7 mouse cellular contexts compared by ENCODE assay signal in genomic region chr4:10874718-10875121, GRCm38 (mm10). TPM values are rescaled to one million over a fixed set of nuclear protein-coding genes. Genes with fewer than 3 reads are reported as not detected.
DNase-seq lines count a peak whose midpoint lies in the region; ATAC-seq and TF ChIP-seq lines count a peak whose summit lies in the region.

No protein-coding gene starts in this region.

- DNase-seq in ES-E14 (ENCODE audit: low read depth, low spot score) = no peak
- DNase-seq in adrenal gland, adult 2 months = peak; percentile 81
- peak; percentile 75 for DNase-seq in embryonic facial prominence, embryonic 14.5 days (ENCODE audit: low spot score)
- peak; percentile 66 to 78 for DNase-seq in kidney, postnatal 4 days

- H3K9me3 ChIP-seq in ES-E14 (ENCODE audit: control insufficient read depth, insufficient read depth, low read depth, low read length) = no peaks in the 10 kb centered on the region
- H3K9me3 ChIP-seq in embryonic facial prominence, embryonic 14.5 days (ENCODE audit: control insufficient read depth, low read length) = no peaks in the 10 kb centered on the region
- H3K9me3 ChIP-seq in heart, embryonic 13.5 days = no peaks in the 10 kb centered on the region
- no peaks in the 10 kb centered on the region for H3K9me3 ChIP-seq in lung, embryonic 15.5 days

- ATAC-seq in embryonic facial prominence, embryonic 14.5 days (ENCODE audit: low read depth) = peak; percentile 81
- peak; percentile 75 for ATAC-seq in heart, embryonic 13.5 days (ENCODE audit: extremely low read depth, insufficient number of reproducible peaks, low FRiP score, low TSS enrichment)
- peak; percentile 84 for ATAC-seq in lung, embryonic 15.5 days (ENCODE audit: borderline replicate concordance, extremely low read depth, low FRiP score, low TSS enrichment)

- TF ChIP-seq POLR2A in olfactory bulb, adult 2 months (IDR thresholded peaks at IDR 0.05; ENCODE audit: insufficient read depth, low read depth, low read length) = no peak

- in situ Hi-C loops in ES-E14 (cut with MboI; ENCODE audit: low sequenced_read_pairs in 2 of 2, unreplicated experiment in 2 of 2) = no loop called here

- H3K4me2 ChIP-seq in embryonic facial prominence, embryonic 14.5 days (ENCODE audit: low read depth, low read length) = peak overlapping the region; percentile 71
- H3K4me2 ChIP-seq in heart, embryonic 13.5 days = peak overlapping the region; percentile 79
- H3K4me2 ChIP-seq in lung, embryonic 15.5 days = peak overlapping the region; percentile 73

- H3K27me3 ChIP-seq in embryonic facial prominence, embryonic 14.5 days (replicated peaks; ENCODE audit: control insufficient read depth, insufficient read depth, low read length) = no peaks in the 10 kb centered on the region
- H3K27me3 ChIP-seq in heart, embryonic 13.5 days (replicated peaks) = no peaks in the 10 kb centered on the region
- no peaks in the 10 kb centered on the region for H3K27me3 ChIP-seq in lung, embryonic 15.5 days

- 0 out of 2 replicates have a peak overlapping the region, but pooled peaks have one; percentile 3 for H3K27ac ChIP-seq in ES-E14 (ENCODE audit: insufficient read depth, low read depth, low read length, poor library complexity, severe bottlenecking)
- peak overlapping the region; percentile 100 for H3K27ac ChIP-seq in embryonic facial prominence, embryonic 14.5 days (replicated peaks; ENCODE audit: low read depth, low read length)
- peak overlapping the region; percentile 99 for H3K27ac ChIP-seq in heart, embryonic 13.5 days (replicated peaks)
- H3K27ac ChIP-seq in lung, embryonic 15.5 days = peak overlapping the region; percentile 99
- peak overlapping the region; percentile 23 for H3K27ac ChIP-seq in olfactory bulb, adult 2 months (ENCODE audit: insufficient read depth, low read depth, low read length)

- H3K9ac ChIP-seq in ES-E14 (ENCODE audit: insufficient read depth, low read depth, low read length, poor library complexity, severe bottlenecking) = peak overlapping the region; percentile 84
- peak overlapping the region; percentile 92 for H3K9ac ChIP-seq in embryonic facial prominence, embryonic 14.5 days (ENCODE audit: low read depth, low read length)
- peak overlapping the region; percentile 94 for H3K9ac ChIP-seq in heart, embryonic 13.5 days
- peak overlapping the region; percentile 89 for H3K9ac ChIP-seq in lung, embryonic 15.5 days

- no peaks in the 10 kb centered on the region for H3K36me3 ChIP-seq in ES-E14 (ENCODE audit: control insufficient read depth, insufficient read depth, low read length, poor library complexity, severe bottlenecking)
- no peaks in the 10 kb centered on the region for H3K36me3 ChIP-seq in embryonic facial prominence, embryonic 14.5 days (ENCODE audit: control insufficient read depth, insufficient read depth, low read length)
- H3K36me3 ChIP-seq in heart, embryonic 13.5 days = no peaks in the 10 kb centered on the region
- no peaks in the 10 kb centered on the region for H3K36me3 ChIP-seq in lung, embryonic 15.5 days

- 0% methylated on average over 16 of the region's 37 CpGs for WGBS in embryonic facial prominence, embryonic 14.5 days
- under 1% methylated on average over 35 of the region's 37 CpGs for WGBS in heart, embryonic 13.5 days
- WGBS in lung, embryonic 15.5 days = under 1% methylated on average over 37 of the region's 37 CpGs
- whole genome bisulfite sequencing in olfactory bulb, adult 2 months = under 1% methylated on average over 37 of the region's 37 CpGs

- peak overlapping the region; percentile 78 to 86 for H3K4me3 ChIP-seq in ES-E14 (ENCODE audit: insufficient read depth in 1 of 2, low read depth in 1 of 2, low read length in 2 of 2, poor library complexity in 1 of 2, severe bottlenecking in 1 of 2)
- peak overlapping the region; percentile 86 for H3K4me3 ChIP-seq in embryonic facial prominence, embryonic 14.5 days (ENCODE audit: low read depth, low read length)
- peak overlapping the region; percentile 83 for H3K4me3 ChIP-seq in heart, embryonic 13.5 days
- H3K4me3 ChIP-seq in lung, embryonic 15.5 days = peak overlapping the region; percentile 97
- peak overlapping the region; percentile 93 for H3K4me3 ChIP-seq in olfactory bulb, adult 2 months (ENCODE audit: insufficient read depth, low read depth, low read length)

- no peak for TF ChIP-seq CTCF in olfactory bulb, adult 2 months (IDR thresholded peaks at IDR 0.05; ENCODE audit: insufficient read depth, low read depth, low read length)

- H3K4me1 ChIP-seq in ES-E14 (ENCODE audit: control insufficient read depth in 2 of 2, insufficient read depth in 2 of 2, low read length in 2 of 2, poor library complexity in 1 of 2) = peaks cover 0 to 1% of the 10 kb centered on the region in 2 experiments; a peak in 1 of 4 replicates
- peaks cover 4% of the 10 kb centered on the region for H3K4me1 ChIP-seq in embryonic facial prominence, embryonic 14.5 days (ENCODE audit: control insufficient read depth, insufficient read depth, low read length)
- H3K4me1 ChIP-seq in heart, embryonic 13.5 days = peaks cover 19% of the 10 kb centered on the region
- H3K4me1 ChIP-seq in lung, embryonic 15.5 days = peaks cover 10% of the 10 kb centered on the region
- H3K4me1 ChIP-seq in olfactory bulb, adult 2 months (ENCODE audit: control insufficient read depth, insufficient read depth, low read length) = no peaks in the 10 kb centered on the region; the same call in 1 of the 2 replicates

TF ChIP-seq in ES-E14, 5 proteins besides CTCF, POLR2A, EP300 and RAD21:
- no peak for TF ChIP-seq CHD2 (IDR thresholded peaks at IDR 0.05; ENCODE audit: low read depth, low read length)
- TF ChIP-seq MAFK (IDR thresholded peaks at IDR 0.05; ENCODE audit: insufficient read depth, low read depth, low read length) = no peak
- TF ChIP-seq HCFC1 (IDR thresholded peaks at IDR 0.05; ENCODE audit: borderline replicate concordance, insufficient read depth, low read length) = no peak
- no peak for TF ChIP-seq ZNF384 (IDR thresholded peaks at IDR 0.05; ENCODE audit: low read depth, low read length)
- no peak for TF ChIP-seq ZC3H11A (IDR thresholded peaks at IDR 0.05; ENCODE audit: borderline replicate concordance, low read depth, low read length)

RNA-seq across cellular contexts. Expression of gene 2610301B20Rik, which starts 0.4 kb away (rescaled TPM):
- total RNA-seq in ES-E14 (2012; rRNA removed) = 6.1 TPM in 2 replicates
- total RNA-seq in adrenal gland, adult 2 months (2021) = 10 to 100 TPM; 16.8 to 24.8 TPM
- polyA plus RNA-seq in adrenal gland, adult 2 months (2012; rRNA removed) = 2.6 and 2.7 TPM in 2 replicates
- 36.2 and 38.3 TPM in 2 replicates for polyA plus RNA-seq in embryonic facial prominence, embryonic 14.5 days (2014; fragmentation: Nextera tagmentation; extraction: Ambion mirVana)
- polyA plus RNA-seq in heart, embryonic 13.5 days (2015; fragmentation: Nextera tagmentation; extraction: Ambion mirVana) = 21.2 and 22.2 TPM in 2 replicates
- 28.4 and 28.8 TPM in 2 replicates for polyA plus RNA-seq in lung, embryonic 15.5 days (2015; fragmentation: Nextera tagmentation; extraction: Ambion mirVana)
- polyA plus RNA-seq in olfactory bulb, adult 2 months (2012; ENCODE audit: insufficient read depth, insufficient read length, low replicate concordance, missing spikeins) = not detected in 2 replicates

Comparison
In these comparisons a context has a peak if more than half of its experiments do, and no peak if none do; other contexts are left out.
1. H3K27ac ChIP-seq: peak in every context shown above with its lines; median percentile 100 in embryonic facial prominence, embryonic 14.5 days; 99 in heart, embryonic 13.5 days; 99 in lung, embryonic 15.5 days; 23 in olfactory bulb, adult 2 months; 3 in ES-E14.